Mouse (Mus musculus): ENCODE measurements around the gene Pecr. TPM values are rescaled to one million over a fixed set of nuclear protein-coding genes. Genes with fewer than 3 reads are reported as not detected.

Gene Pecr
- polyA plus RNA-seq, 1 experiment, result 5.6 TPM

- no peaks in the 10 kb centered on the region for H3K4me1 ChIP-seq (ENCODE audit: control insufficient read depth, insufficient read depth, low read length)
- TF ChIP-seq POLR2A (IDR thresholded peaks at IDR 0.05; ENCODE audit: borderline replicate concordance, low read depth, low read length), result no peak
- no peak for TF ChIP-seq CTCF (IDR thresholded peaks at IDR 0.05; ENCODE audit: low read depth, low read length)
Observed at GRCm38 (mm10) chr1:72290896-72291295, 6.8 kb upstream of the Pecr start.

GRCm38 (mm10) chr1:72288527-72289150 lies 4.5 kb upstream of the Pecr start:
- Histone ChIP-seq H3K4me1 (ENCODE audit: control insufficient read depth, insufficient read depth, low read length) (no peaks in the 10 kb centered on the region), H3K27ac (ENCODE audit: insufficient read depth, low read depth, low read length) (no peak overlapping the region), H3K4me3 (ENCODE audit: insufficient read depth, low read length) (no peak overlapping the region)
- TF ChIP-seq POLR2A (IDR thresholded peaks at IDR 0.05; ENCODE audit: borderline replicate concordance, low read depth, low read length) (no peak), CTCF (IDR thresholded peaks at IDR 0.05; ENCODE audit: low read depth, low read length) (no peak)

More at GRCm38 (mm10) chr1:72290896-72291295, 6.8 kb upstream of the Pecr start:
- no peak overlapping the region for H3K27ac ChIP-seq (ENCODE audit: insufficient read depth, low read depth, low read length)
- no peak overlapping the region for H3K4me3 ChIP-seq (ENCODE audit: insufficient read depth, low read length)

- Histone ChIP-seq H3K4me3 (ENCODE audit: insufficient read depth, low read length) (no peak overlapping the region), H3K27ac (ENCODE audit: insufficient read depth, low read depth, low read length) (no peak overlapping the region), H3K4me1 (ENCODE audit: control insufficient read depth, insufficient read depth, low read length) (peaks cover 4% of the 10 kb centered on the region)
- TF ChIP-seq POLR2A (IDR thresholded peaks at IDR 0.05; ENCODE audit: borderline replicate concordance, low read depth, low read length), result no peak
- TF ChIP-seq CTCF (IDR thresholded peaks at IDR 0.05; ENCODE audit: low read depth, low read length), result no peak
Observed at GRCm38 (mm10) chr1:72287893-72288292, 3.8 kb upstream of the Pecr start.

DNA sequence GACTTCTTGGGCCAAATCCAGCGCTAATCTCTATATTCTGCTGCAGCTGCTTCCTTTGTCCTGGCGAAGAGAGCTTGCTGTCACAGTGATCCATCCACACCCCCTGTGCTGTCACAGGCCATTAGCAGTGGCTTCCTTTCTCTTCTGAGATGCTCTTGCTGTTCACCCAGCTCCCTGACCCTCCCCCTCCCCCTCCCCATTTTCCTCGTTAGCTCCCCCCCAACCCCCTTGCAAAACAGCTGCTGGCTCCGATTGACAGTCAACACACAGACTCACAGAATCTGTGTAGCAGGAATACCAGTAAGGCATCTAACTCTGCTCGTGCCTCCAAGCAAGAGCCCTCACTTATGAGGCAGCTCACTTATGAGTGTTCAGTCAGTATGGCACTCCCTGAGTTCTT lies 2.8 kb upstream of the Pecr start:
- TF ChIP-seq POLR2A (IDR thresholded peaks at IDR 0.05; ENCODE audit: borderline replicate concordance, low read depth, low read length), result no peak
- no peak for TF ChIP-seq CTCF (IDR thresholded peaks at IDR 0.05; ENCODE audit: low read depth, low read length)
- Histone ChIP-seq H3K4me3 (ENCODE audit: insufficient read depth, low read length) (no peak overlapping the region), H3K27ac (ENCODE audit: insufficient read depth, low read depth, low read length) (no peak overlapping the region), H3K4me1 (ENCODE audit: control insufficient read depth, insufficient read depth, low read length) (peaks cover 8% of the 10 kb centered on the region)

DNA sequence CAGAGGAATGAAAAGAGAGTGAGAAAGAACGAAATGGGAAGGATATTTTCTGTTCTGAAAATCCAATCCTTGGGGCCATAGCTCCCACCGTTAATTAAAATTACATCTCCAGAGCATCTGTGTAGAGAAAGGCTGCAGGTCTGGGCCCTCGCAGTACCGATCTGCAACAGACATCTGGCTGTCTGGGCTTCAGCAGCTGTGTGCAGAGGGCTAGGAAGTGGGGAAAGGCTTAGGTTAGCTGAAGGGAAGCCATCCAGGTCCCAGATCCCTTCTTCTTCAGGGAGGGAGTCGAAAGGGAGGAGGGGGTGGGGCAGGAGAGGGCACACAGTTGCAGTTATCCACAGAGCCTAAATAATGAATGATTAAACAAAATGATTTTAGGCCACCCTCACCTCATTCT lies 425 bp upstream of the Pecr start:
- H3K4me3 ChIP-seq (ENCODE audit: insufficient read depth, low read length), result no peak overlapping the region

DNA sequence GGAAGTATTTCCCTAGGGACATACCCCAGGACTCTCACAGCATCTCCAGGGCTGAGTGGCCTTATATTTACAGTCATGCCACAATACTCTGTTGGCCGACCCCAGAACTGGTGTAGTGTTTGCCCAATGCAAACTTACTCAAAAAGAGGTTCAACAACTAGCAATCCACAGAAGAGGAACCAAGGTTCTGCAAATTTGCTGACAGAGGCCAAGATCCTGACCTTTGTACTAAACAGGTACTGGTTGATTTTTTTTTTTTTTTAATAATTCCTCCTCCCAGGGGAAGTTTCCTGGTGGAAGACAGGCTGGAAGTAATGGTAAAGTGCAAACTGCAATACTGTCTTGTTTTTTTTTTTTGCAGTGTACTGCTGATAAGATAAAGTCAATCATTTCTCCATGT lies 1.5 kb downstream of the Pecr start:
- Histone ChIP-seq H3K4me1 (ENCODE audit: control insufficient read depth, insufficient read depth, low read length) (peaks cover 13% of the 10 kb centered on the region), H3K4me3 (ENCODE audit: insufficient read depth, low read length) (no peak overlapping the region), H3K27ac (ENCODE audit: insufficient read depth, low read depth, low read length) (no peak overlapping the region)
- TF ChIP-seq CTCF (IDR thresholded peaks at IDR 0.05; ENCODE audit: low read depth, low read length) (no peak), POLR2A (IDR thresholded peaks at IDR 0.05; ENCODE audit: borderline replicate concordance, low read depth, low read length) (no peak)

More for the DNA sequence above, 425 bp upstream of the Pecr start:
- H3K4me1 ChIP-seq (ENCODE audit: control insufficient read depth, insufficient read depth, low read length), result peaks cover 13% of the 10 kb centered on the region
- no peak overlapping the region for H3K27ac ChIP-seq (ENCODE audit: insufficient read depth, low read depth, low read length)
- TF ChIP-seq POLR2A (IDR thresholded peaks at IDR 0.05; ENCODE audit: borderline replicate concordance, low read depth, low read length) (no peak), CTCF (IDR thresholded peaks at IDR 0.05; ENCODE audit: low read depth, low read length) (no peak)

DNA sequence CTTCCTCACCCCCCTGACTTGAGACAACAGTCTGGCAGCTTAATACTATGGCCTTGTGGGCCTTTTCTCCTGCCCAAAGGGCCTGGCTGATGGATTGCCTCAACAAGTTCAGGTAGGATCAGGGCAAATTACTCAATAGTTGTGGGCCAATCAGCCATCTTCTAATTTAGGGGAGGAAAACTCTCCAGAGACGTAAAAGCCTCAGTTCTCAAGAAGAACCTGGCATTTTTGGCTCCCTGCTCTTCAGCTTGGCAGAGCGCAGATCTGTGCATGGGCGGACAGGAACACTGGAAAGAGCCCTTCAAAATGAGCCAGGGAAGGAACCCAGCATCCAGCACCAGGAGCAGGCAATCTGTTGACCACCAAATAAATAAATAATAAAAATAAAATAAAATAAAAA lies 6.0 kb downstream of the Pecr start:
- TF ChIP-seq CTCF (IDR thresholded peaks at IDR 0.05; ENCODE audit: low read depth, low read length) (no peak), POLR2A (IDR thresholded peaks at IDR 0.05; ENCODE audit: borderline replicate concordance, low read depth, low read length) (no peak)

DNA sequence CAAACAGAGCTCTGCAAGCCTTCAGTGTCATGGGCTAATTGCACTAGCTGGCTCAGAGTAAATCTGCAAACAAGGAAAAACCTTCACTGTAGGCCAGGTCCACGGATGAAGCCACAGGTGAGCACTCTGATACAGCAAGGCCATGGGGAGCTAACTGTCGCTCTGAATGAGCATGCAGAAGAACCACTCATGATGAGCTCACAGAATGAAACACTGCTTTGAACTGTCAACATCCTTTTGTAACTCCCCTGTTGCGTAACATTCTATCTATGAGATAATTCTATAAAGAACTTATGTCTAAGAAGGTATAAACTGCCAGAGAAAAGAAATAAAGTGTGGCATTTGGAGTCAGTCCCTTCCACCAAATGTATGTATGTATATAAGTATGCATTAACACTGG lies 21.0 kb downstream of the Pecr start:
- Histone ChIP-seq H3K4me1 (ENCODE audit: control insufficient read depth, insufficient read depth, low read length) (peaks cover 9% of the 10 kb centered on the region), H3K27ac (ENCODE audit: insufficient read depth, low read depth, low read length) (no peak overlapping the region), H3K4me3 (ENCODE audit: insufficient read depth, low read length) (no peak overlapping the region)
- TF ChIP-seq POLR2A (IDR thresholded peaks at IDR 0.05; ENCODE audit: borderline replicate concordance, low read depth, low read length) (no peak), CTCF (IDR thresholded peaks at IDR 0.05; ENCODE audit: low read depth, low read length) (no peak)

More for the DNA sequence above, 6.0 kb downstream of the Pecr start:
- no peak overlapping the region for H3K4me3 ChIP-seq (ENCODE audit: insufficient read depth, low read length)
- peaks cover 10% of the 10 kb centered on the region for H3K4me1 ChIP-seq (ENCODE audit: control insufficient read depth, insufficient read depth, low read length)
- H3K27ac ChIP-seq (ENCODE audit: insufficient read depth, low read depth, low read length), result no peak overlapping the region

GRCm38 (mm10) chr1:72256381-72257256 lies 27.5 kb downstream of the Pecr start:
- Histone ChIP-seq H3K4me3 (ENCODE audit: insufficient read depth, low read length) (no peak overlapping the region), H3K27ac (ENCODE audit: insufficient read depth, low read depth, low read length) (no peak overlapping the region), H3K4me1 (ENCODE audit: control insufficient read depth, insufficient read depth, low read length) (peaks cover 18% of the 10 kb centered on the region; the same call in 1 of the 2 replicates)
- TF ChIP-seq POLR2A (IDR thresholded peaks at IDR 0.05; ENCODE audit: borderline replicate concordance, low read depth, low read length) (no peak), CTCF (IDR thresholded peaks at IDR 0.05; ENCODE audit: low read depth, low read length) (no peak)

- TF ChIP-seq CTCF (IDR thresholded peaks at IDR 0.05; ENCODE audit: low read depth, low read length) (no peak), POLR2A (IDR thresholded peaks at IDR 0.05; ENCODE audit: borderline replicate concordance, low read depth, low read length) (no peak)
- H3K4me3 ChIP-seq (ENCODE audit: insufficient read depth, low read length), result no peak overlapping the region
- peaks cover 18% of the 10 kb centered on the region; the same call in 1 of the 2 replicates for H3K4me1 ChIP-seq (ENCODE audit: control insufficient read depth, insufficient read depth, low read length)
- no peak overlapping the region for H3K27ac ChIP-seq (ENCODE audit: insufficient read depth, low read depth, low read length)
Observed at GRCm38 (mm10) chr1:72255854-72256175, 28.3 kb downstream of the Pecr start.

All from bone marrow macrophage, adult 2 months (primary cell).